Mouse (Mus musculus) layer of hippocampus, adult 9-11 months (tissue): ENCODE results near the gene Vps37d.

ENCODE experiments used
- DNase-seq: peaks from one replicate; pipeline ENCODE4 v3.0.0; 2022

Vps37d gene

GRCm38 (mm10) chr5:135077564-135078481, at the start of gene Vps37d:
TSS of gene Vps37d (minus strand) at chr5:135078266.
- peak; percentile 89 for DNase-seq

GRCm38 (mm10) chr5:135127669-135128068, 49.6 kb upstream of the Vps37d start:
- DNase-seq, result peak; percentile 64

GRCm38 (mm10) chr5:135126121-135126520, 48.1 kb upstream of the Vps37d start:
- peak; percentile 83 for DNase-seq

- no peak for DNase-seq
Observed at GRCm38 (mm10) chr5:135120753-135121152, 42.7 kb upstream of the Vps37d start.

GRCm38 (mm10) chr5:135118589-135119081, 40.6 kb upstream of the Vps37d start:
- no peak for DNase-seq

- no peak for DNase-seq
Observed at GRCm38 (mm10) chr5:135115241-135115640, 37.2 kb upstream of the Vps37d start.

- no peak for DNase-seq
Observed at GRCm38 (mm10) chr5:135113782-135114181, 35.7 kb upstream of the Vps37d start.

- no peak for DNase-seq
Observed at GRCm38 (mm10) chr5:135109976-135110375, 31.9 kb upstream of the Vps37d start.

- DNase-seq, result no peak
Observed at GRCm38 (mm10) chr5:135109426-135109825, 31.4 kb upstream of the Vps37d start.

GRCm38 (mm10) chr5:135109017-135109416, 31.0 kb upstream of the Vps37d start:
- DNase-seq, result no peak

GRCm38 (mm10) chr5:135107521-135108501, 29.7 kb upstream of the Vps37d start:
- no peak for DNase-seq

- DNase-seq, result peak; percentile 71
Observed at GRCm38 (mm10) chr5:135106758-135107256, 28.7 kb upstream of the Vps37d start.

- DNase-seq, result no peak
Observed at GRCm38 (mm10) chr5:135103999-135104660, 26.1 kb upstream of the Vps37d start.

- DNase-seq, result no peak
Observed at GRCm38 (mm10) chr5:135100981-135101380, 22.9 kb upstream of the Vps37d start.

GRCm38 (mm10) chr5:135089653-135090052, 11.6 kb upstream of the Vps37d start, which contains the start of gene Mlxipl:
TSS of gene Mlxipl (plus strand) at chr5:135089890.
- DNase-seq, result no peak

- no peak for DNase-seq
Observed at GRCm38 (mm10) chr5:135086871-135087270, 8.8 kb upstream of the Vps37d start.

GRCm38 (mm10) chr5:135080539-135080938, 2.5 kb upstream of the Vps37d start:
- no peak for DNase-seq

- no peak for DNase-seq
Observed at GRCm38 (mm10) chr5:135079578-135079977, 1.5 kb upstream of the Vps37d start.

GRCm38 (mm10) chr5:135078482-135078810, 380 bp upstream of the Vps37d start:
- no peak for DNase-seq

GRCm38 (mm10) chr5:135076931-135077505, 1.0 kb downstream of the Vps37d start:
- peak; percentile 65 for DNase-seq

GRCm38 (mm10) chr5:135076368-135076767, 1.7 kb downstream of the Vps37d start:
- no peak for DNase-seq

GRCm38 (mm10) chr5:135075655-135076054, 2.4 kb downstream of the Vps37d start:
- no peak for DNase-seq
